Mouse (Mus musculus): ENCODE measurements around the gene Cpsf4l. TPM values are rescaled to one million over a fixed set of nuclear protein-coding genes. Genes with fewer than 3 reads are reported as not detected.

Gene Cpsf4l
- polyA plus RNA-seq, 1 experiment from 2014 or later: not detected

GRCm38 (mm10) chr11:113669711-113670110 lies 40.1 kb downstream of the Cpsf4l start:
- DNase-seq (ENCODE audit: low spot score) (no peak), ATAC-seq (no peak)
- Histone ChIP-seq H3K4me1 (ENCODE audit: control insufficient read depth, insufficient read depth, low read length) (no peaks in the 10 kb centered on the region; the same call in 1 of the 2 replicates), H3K4me2 (ENCODE audit: low read length) (no peak overlapping the region), H3K36me3 (ENCODE audit: control insufficient read depth, insufficient read depth, low read length) (peaks cover 43% of the 10 kb centered on the region), H3K27ac (ENCODE audit: low read depth, low read length) (no peak overlapping the region), H3K27me3 (replicated peaks; ENCODE audit: control insufficient read depth, insufficient read depth, low read length) (no peaks in the 10 kb centered on the region), H3K9ac (ENCODE audit: low read length) (no peak overlapping the region), H3K9me3 (replicated peaks; ENCODE audit: control insufficient read depth, low read length) (no peaks in the 10 kb centered on the region), H3K4me3 (ENCODE audit: low read depth, low read length) (no peak overlapping the region)
- WGBS: 78% methylated on average over 4 of the region's 4 CpGs

- WGBS: 93% methylated on average over 5 of the region's 5 CpGs
- peaks cover 43% of the 10 kb centered on the region for H3K36me3 ChIP-seq (ENCODE audit: control insufficient read depth, insufficient read depth, low read length)
These were observed 41.0 kb downstream of the Cpsf4l start for GRCm38 (mm10) chr11:113668857-113669256.

GRCm38 (mm10) chr11:113667704-113668103 lies 42.1 kb downstream of the Cpsf4l start:
- peaks cover 46% of the 10 kb centered on the region for H3K36me3 ChIP-seq (ENCODE audit: control insufficient read depth, insufficient read depth, low read length)
- no peak overlapping the region for H3K4me3 ChIP-seq (ENCODE audit: low read depth, low read length)
- no peaks in the 10 kb centered on the region for H3K27me3 ChIP-seq (replicated peaks; ENCODE audit: control insufficient read depth, insufficient read depth, low read length)
- no peak overlapping the region for H3K9ac ChIP-seq (ENCODE audit: low read length)
- H3K27ac ChIP-seq (ENCODE audit: low read depth, low read length): no peak overlapping the region
- H3K4me1 ChIP-seq (ENCODE audit: control insufficient read depth, insufficient read depth, low read length): no peaks in the 10 kb centered on the region; the same call in 1 of the 2 replicates
- 87% methylated on average over 4 of the region's 4 CpGs for WGBS
- DNase-seq (ENCODE audit: low spot score): no peak
- ATAC-seq: no peak
- no peak overlapping the region for H3K4me2 ChIP-seq (ENCODE audit: low read length)
- H3K9me3 ChIP-seq (replicated peaks; ENCODE audit: control insufficient read depth, low read length): no peaks in the 10 kb centered on the region

More at GRCm38 (mm10) chr11:113668857-113669256, 41.0 kb downstream of the Cpsf4l start:
- H3K4me3 ChIP-seq (ENCODE audit: low read depth, low read length): no peak overlapping the region
- DNase-seq (ENCODE audit: low spot score) (no peak), ATAC-seq (no peak)
- H3K4me2 ChIP-seq (ENCODE audit: low read length): no peak overlapping the region
- H3K9ac ChIP-seq (ENCODE audit: low read length): no peak overlapping the region
- H3K9me3 ChIP-seq (replicated peaks; ENCODE audit: control insufficient read depth, low read length): no peaks in the 10 kb centered on the region
- H3K4me1 ChIP-seq (ENCODE audit: control insufficient read depth, insufficient read depth, low read length): no peaks in the 10 kb centered on the region; the same call in 1 of the 2 replicates
- H3K27me3 ChIP-seq (replicated peaks; ENCODE audit: control insufficient read depth, insufficient read depth, low read length): no peaks in the 10 kb centered on the region
- no peak overlapping the region for H3K27ac ChIP-seq (ENCODE audit: low read depth, low read length)

- DNase-seq (ENCODE audit: low spot score) (peak; percentile 43), ATAC-seq (no peak)
- Histone ChIP-seq H3K4me2 (ENCODE audit: low read length) (no peak overlapping the region), H3K4me1 (ENCODE audit: control insufficient read depth, insufficient read depth, low read length) (no peaks in the 10 kb centered on the region; the same call in 1 of the 2 replicates), H3K36me3 (ENCODE audit: control insufficient read depth, insufficient read depth, low read length) (peaks cover 51% of the 10 kb centered on the region), H3K27ac (ENCODE audit: low read depth, low read length) (no peak overlapping the region), H3K9ac (ENCODE audit: low read length) (no peak overlapping the region), H3K4me3 (ENCODE audit: low read depth, low read length) (no peak overlapping the region), H3K9me3 (replicated peaks; ENCODE audit: control insufficient read depth, low read length) (no peaks in the 10 kb centered on the region), H3K27me3 (replicated peaks; ENCODE audit: control insufficient read depth, insufficient read depth, low read length) (no peaks in the 10 kb centered on the region)
- 69% methylated on average over 2 of the region's 2 CpGs for WGBS
These were observed 42.7 kb downstream of the Cpsf4l start for GRCm38 (mm10) chr11:113667122-113667521.

- peak overlapping the region; percentile 27; the same call in 1 of the 2 replicates for H3K27ac ChIP-seq (ENCODE audit: low read depth, low read length)
These were observed 43.2 kb downstream of the Cpsf4l start for GRCm38 (mm10) chr11:113666648-113667047.

GRCm38 (mm10) chr11:113666205-113666604 lies 43.6 kb downstream of the Cpsf4l start:
- DNase-seq (ENCODE audit: low spot score): no peak
- Histone ChIP-seq H3K4me3 (ENCODE audit: low read depth, low read length) (no peak overlapping the region), H3K4me2 (ENCODE audit: low read length) (no peak overlapping the region), H3K27me3 (replicated peaks; ENCODE audit: control insufficient read depth, insufficient read depth, low read length) (no peaks in the 10 kb centered on the region), H3K9me3 (replicated peaks; ENCODE audit: control insufficient read depth, low read length) (no peaks in the 10 kb centered on the region), H3K4me1 (ENCODE audit: control insufficient read depth, insufficient read depth, low read length) (no peaks in the 10 kb centered on the region; the same call in 1 of the 2 replicates), H3K9ac (ENCODE audit: low read length) (no peak overlapping the region), H3K36me3 (ENCODE audit: control insufficient read depth, insufficient read depth, low read length) (peaks cover 55% of the 10 kb centered on the region), H3K27ac (ENCODE audit: low read depth, low read length) (no peak overlapping the region)
- WGBS: 87% methylated on average over 6 of the region's 6 CpGs
- no peak for ATAC-seq

More at GRCm38 (mm10) chr11:113666648-113667047, 43.2 kb downstream of the Cpsf4l start:
- 66% methylated on average over 10 of the region's 10 CpGs for WGBS
- DNase-seq (ENCODE audit: low spot score) (no peak), ATAC-seq (no peak)
- Histone ChIP-seq H3K27me3 (replicated peaks; ENCODE audit: control insufficient read depth, insufficient read depth, low read length) (no peaks in the 10 kb centered on the region), H3K36me3 (ENCODE audit: control insufficient read depth, insufficient read depth, low read length) (peaks cover 55% of the 10 kb centered on the region), H3K4me2 (ENCODE audit: low read length) (no peak overlapping the region), H3K4me1 (ENCODE audit: control insufficient read depth, insufficient read depth, low read length) (no peaks in the 10 kb centered on the region; the same call in 1 of the 2 replicates), H3K9ac (ENCODE audit: low read length) (no peak overlapping the region), H3K9me3 (replicated peaks; ENCODE audit: control insufficient read depth, low read length) (no peaks in the 10 kb centered on the region), H3K4me3 (ENCODE audit: low read depth, low read length) (no peak overlapping the region)

GRCm38 (mm10) chr11:113664279-113664678 lies 45.5 kb downstream of the Cpsf4l start:
- whole genome bisulfite sequencing: 70% methylated on average over 2 of the region's 2 CpGs
- Histone ChIP-seq H3K27me3 (replicated peaks; ENCODE audit: control insufficient read depth, insufficient read depth, low read length) (no peaks in the 10 kb centered on the region), H3K4me3 (ENCODE audit: low read depth, low read length) (no peak overlapping the region), H3K4me1 (ENCODE audit: control insufficient read depth, insufficient read depth, low read length) (no peaks in the 10 kb centered on the region; the same call in 1 of the 2 replicates), H3K9me3 (replicated peaks; ENCODE audit: control insufficient read depth, low read length) (no peaks in the 10 kb centered on the region), H3K27ac (ENCODE audit: low read depth, low read length) (no peak overlapping the region), H3K36me3 (ENCODE audit: control insufficient read depth, insufficient read depth, low read length) (peaks cover 67% of the 10 kb centered on the region), H3K9ac (ENCODE audit: low read length) (no peak overlapping the region), H3K4me2 (ENCODE audit: low read length) (no peak overlapping the region)
- DNase-seq (ENCODE audit: low spot score) (no peak), ATAC-seq (no peak)

- 93% methylated on average over 18 of the region's 18 CpGs for WGBS
These were observed 47.9 kb downstream of the Cpsf4l start for GRCm38 (mm10) chr11:113661835-113662351.

GRCm38 (mm10) chr11:113660940-113661339 lies 48.9 kb downstream of the Cpsf4l start:
- H3K9ac ChIP-seq (ENCODE audit: low read length): no peak overlapping the region
- ATAC-seq (no peak), DNase-seq (ENCODE audit: low spot score) (no peak)
- H3K4me3 ChIP-seq (ENCODE audit: low read depth, low read length): no peak overlapping the region
- no peak overlapping the region for H3K27ac ChIP-seq (ENCODE audit: low read depth, low read length)
- no peaks in the 10 kb centered on the region for H3K9me3 ChIP-seq (replicated peaks; ENCODE audit: control insufficient read depth, low read length)
- WGBS: 89% methylated on average over 11 of the region's 11 CpGs
- H3K4me1 ChIP-seq (ENCODE audit: control insufficient read depth, insufficient read depth, low read length): no peaks in the 10 kb centered on the region
- H3K4me2 ChIP-seq (ENCODE audit: low read length): no peak overlapping the region
- H3K27me3 ChIP-seq (replicated peaks; ENCODE audit: control insufficient read depth, insufficient read depth, low read length): no peaks in the 10 kb centered on the region
- H3K36me3 ChIP-seq (ENCODE audit: control insufficient read depth, insufficient read depth, low read length): peaks cover 90% of the 10 kb centered on the region

More at GRCm38 (mm10) chr11:113661835-113662351, 47.9 kb downstream of the Cpsf4l start:
- no peaks in the 10 kb centered on the region for H3K4me1 ChIP-seq (ENCODE audit: control insufficient read depth, insufficient read depth, low read length)
- no peak for DNase-seq (ENCODE audit: low spot score)
- H3K27me3 ChIP-seq (replicated peaks; ENCODE audit: control insufficient read depth, insufficient read depth, low read length): no peaks in the 10 kb centered on the region
- H3K27ac ChIP-seq (ENCODE audit: low read depth, low read length): no peak overlapping the region
- no peak overlapping the region for H3K4me2 ChIP-seq (ENCODE audit: low read length)
- H3K9me3 ChIP-seq (replicated peaks; ENCODE audit: control insufficient read depth, low read length): no peaks in the 10 kb centered on the region
- 0 out of 2 replicates have a peak, but pooled peaks have one; percentile 15 for ATAC-seq
- no peak overlapping the region for H3K9ac ChIP-seq (ENCODE audit: low read length)
- H3K36me3 ChIP-seq (ENCODE audit: control insufficient read depth, insufficient read depth, low read length): peaks cover 83% of the 10 kb centered on the region
- no peak overlapping the region for H3K4me3 ChIP-seq (ENCODE audit: low read depth, low read length)

Measured in forebrain, embryonic 14.5 days (tissue).